26 mouse cellular contexts compared by ENCODE assay signal in the genomic region with DNA sequence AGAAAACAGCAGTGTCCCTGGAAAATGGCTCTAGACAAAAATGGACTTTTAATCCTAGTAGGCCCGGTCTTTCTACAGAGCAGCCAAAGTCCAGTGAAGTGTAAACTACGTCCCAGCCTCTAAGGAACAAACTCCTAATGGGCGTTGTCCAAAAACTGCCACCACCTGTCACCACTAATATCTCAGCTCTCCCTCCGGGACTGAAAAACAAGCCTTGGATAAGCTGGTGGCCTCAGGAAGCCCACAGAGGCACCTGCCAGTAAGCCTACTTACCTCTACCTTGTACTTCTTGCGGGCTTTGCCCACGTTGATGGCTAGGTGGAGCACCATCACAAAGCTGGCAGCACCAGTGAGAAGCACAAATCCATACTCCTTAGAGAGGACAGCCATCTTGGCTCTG. TPM values are rescaled to one million over a fixed set of nuclear protein-coding genes. Genes with fewer than 3 reads are reported as not detected.
DNase-seq lines count a peak whose midpoint lies in the region; ATAC-seq lines count a peak whose summit lies in the region.
"Had no signal": no experiment of that assay in that cellular context is flagged by ENCODE, and none has a peak within 500 bp of the region (broad histone marks: within the 10 kb centered on the region; RNA-seq: fewer than 3 reads in every experiment).

No protein-coding gene starts in this region.

- peak; percentile 12 for DNase-seq in embryonic facial prominence, embryonic 14.5 days (ENCODE audit: low spot score)
- no peak for DNase-seq in embryonic facial prominence, embryonic 10.5 days (ENCODE audit: low spot score)
- DNase-seq in kidney, postnatal 36 days: peak; percentile 50 to 64
- peak; percentile 72 for DNase-seq in yolk sac, embryonic 10.5 days (ENCODE audit: low spot score)
- no peak for DNase-seq in left cerebral cortex, adult 8-10 months (ENCODE audit: low spot score in 2 of 2)
- no peak for DNase-seq in embryo, embryonic 11 days
- DNase-seq: adrenal gland, postnatal 10 days; gastrocnemius, postnatal 10 days; heart, adult 18-20 months; heart, postnatal 14 days; lung, postnatal 36 days; midbrain, embryonic 14.5 days; right cerebral cortex, postnatal 14 days; thymus, adult 18-20 months; thymus, postnatal 36 days had no signal

- no peaks in the 10 kb centered on the region; the same call in 1 of the 2 replicates for H3K27me3 ChIP-seq in embryonic facial prominence, embryonic 14.5 days (replicated peaks; ENCODE audit: control insufficient read depth, insufficient read depth, low read length)
- peaks cover 63% of the 10 kb centered on the region for H3K27me3 ChIP-seq in embryonic facial prominence, embryonic 10.5 days (replicated peaks; ENCODE audit: low read depth, poor library complexity, severe bottlenecking)
- H3K27me3 ChIP-seq in kidney, embryonic 14.5 days (ENCODE audit: control insufficient read depth, insufficient read depth, low read length): no peaks in the 10 kb centered on the region
- no peaks in the 10 kb centered on the region for H3K27me3 ChIP-seq in liver, embryonic 16.5 days (ENCODE audit: control insufficient read depth, insufficient read depth, low read depth, low read length)
- H3K27me3 ChIP-seq: embryonic facial prominence, embryonic 15.5 days; heart, embryonic 13.5 days; lung, embryonic 15.5 days had no signal

- no peak overlapping the region for H3K9ac ChIP-seq in embryonic facial prominence, embryonic 14.5 days (ENCODE audit: low read depth, low read length)
- H3K9ac ChIP-seq in kidney, embryonic 14.5 days (ENCODE audit: low read depth, low read length): no peak overlapping the region
- H3K9ac ChIP-seq in liver, embryonic 16.5 days (ENCODE audit: low read depth, low read length): no peak overlapping the region
- H3K9ac ChIP-seq: embryonic facial prominence, embryonic 15.5 days; heart, embryonic 13.5 days; hindbrain, embryonic 13.5 days; limb, embryonic 13.5 days; lung, embryonic 15.5 days had no signal

- no peak overlapping the region for H3K4me3 ChIP-seq in embryonic facial prominence, embryonic 14.5 days (ENCODE audit: low read depth, low read length)
- no peak overlapping the region for H3K4me3 ChIP-seq in embryonic facial prominence, embryonic 10.5 days
- H3K4me3 ChIP-seq in kidney, embryonic 14.5 days (ENCODE audit: low read length): no peak overlapping the region
- H3K4me3 ChIP-seq in liver, embryonic 16.5 days (ENCODE audit: low read depth, low read length): no peak overlapping the region
- H3K4me3 ChIP-seq: embryonic facial prominence, embryonic 15.5 days; heart, embryonic 13.5 days; hindbrain, embryonic 13.5 days; layer of hippocampus, adult 2 months; limb, embryonic 13.5 days; lung, embryonic 15.5 days; megakaryocyte, embryonic 14.5 days had no signal

- peaks cover 8% of the 10 kb centered on the region; the same call in 1 of the 2 replicates for H3K36me3 ChIP-seq in embryonic facial prominence, embryonic 14.5 days (ENCODE audit: control insufficient read depth, insufficient read depth, low read length)
- H3K36me3 ChIP-seq in embryonic facial prominence, embryonic 10.5 days (replicated peaks): no peaks in the 10 kb centered on the region
- no peaks in the 10 kb centered on the region for H3K36me3 ChIP-seq in kidney, embryonic 14.5 days (ENCODE audit: control insufficient read depth, insufficient read depth, low read length)
- peaks cover 36% of the 10 kb centered on the region for H3K36me3 ChIP-seq in liver, embryonic 16.5 days (ENCODE audit: control insufficient read depth, insufficient read depth)
- H3K36me3 ChIP-seq: embryonic facial prominence, embryonic 15.5 days; lung, embryonic 15.5 days had no signal

- H3K9me3 ChIP-seq in embryonic facial prominence, embryonic 14.5 days (ENCODE audit: control insufficient read depth, low read length): no peaks in the 10 kb centered on the region
- H3K9me3 ChIP-seq in embryonic facial prominence, embryonic 10.5 days: no peaks in the 10 kb centered on the region
- H3K9me3 ChIP-seq in kidney, embryonic 14.5 days (ENCODE audit: control insufficient read depth, low read length): no peaks in the 10 kb centered on the region
- no peaks in the 10 kb centered on the region for H3K9me3 ChIP-seq in liver, embryonic 16.5 days (replicated peaks; ENCODE audit: control insufficient read depth, low read length)
- H3K9me3 ChIP-seq: embryonic facial prominence, embryonic 15.5 days; heart, embryonic 13.5 days; hindbrain, embryonic 13.5 days; limb, embryonic 13.5 days; lung, embryonic 15.5 days; megakaryocyte, embryonic 14.5 days had no signal

- ATAC-seq in embryonic facial prominence, embryonic 14.5 days (ENCODE audit: low read depth): no peak
- ATAC-seq in kidney, embryonic 14.5 days (ENCODE audit: low FRiP score, low TSS enrichment): no peak
- ATAC-seq in liver, embryonic 16.5 days (ENCODE audit: low read depth): peak; percentile 18; the same call in 1 of the 2 replicates
- ATAC-seq: forebrain, embryonic 14.5 days had no signal

- H3K27ac ChIP-seq in embryonic facial prominence, embryonic 14.5 days (replicated peaks; ENCODE audit: low read depth, low read length): no peak overlapping the region
- no peak overlapping the region for H3K27ac ChIP-seq in embryonic facial prominence, embryonic 10.5 days (replicated peaks)
- H3K27ac ChIP-seq in kidney, embryonic 14.5 days (ENCODE audit: low read depth, low read length): no peak overlapping the region
- peak overlapping the region; percentile 1; the same call in 1 of the 2 replicates for H3K27ac ChIP-seq in liver, embryonic 16.5 days (ENCODE audit: low read length)
- H3K27ac ChIP-seq: embryonic facial prominence, embryonic 15.5 days; heart, embryonic 13.5 days; hindbrain, embryonic 13.5 days; kidney, postnatal 0 days; layer of hippocampus, adult 2 months; limb, embryonic 13.5 days; lung, embryonic 15.5 days had no signal

- no peaks in the 10 kb centered on the region for H3K4me1 ChIP-seq in embryonic facial prominence, embryonic 14.5 days (ENCODE audit: control insufficient read depth, insufficient read depth, low read length)
- H3K4me1 ChIP-seq in embryonic facial prominence, embryonic 10.5 days: peaks cover 28% of the 10 kb centered on the region
- H3K4me1 ChIP-seq in kidney, embryonic 14.5 days (ENCODE audit: control insufficient read depth, insufficient read depth, low read length): no peaks in the 10 kb centered on the region
- peaks cover 70% of the 10 kb centered on the region for H3K4me1 ChIP-seq in liver, embryonic 16.5 days (ENCODE audit: control insufficient read depth, low read depth, low read length)
- H3K4me1 ChIP-seq: megakaryocyte, embryonic 14.5 days had no signal

- 63% methylated on average over 6 of the region's 6 CpGs for WGBS in embryonic facial prominence, embryonic 14.5 days
- 72% methylated on average over 6 of the region's 6 CpGs for WGBS in embryonic facial prominence, embryonic 10.5 days
- WGBS in kidney, embryonic 14.5 days: 72% methylated on average over 6 of the region's 6 CpGs
- WGBS in liver, embryonic 16.5 days (ENCODE audit: insufficient replicate concordance): 76% methylated on average over 6 of the region's 6 CpGs

- H3K4me2 ChIP-seq in embryonic facial prominence, embryonic 14.5 days (ENCODE audit: low read depth, low read length): no peak overlapping the region
- H3K4me2 ChIP-seq in kidney, embryonic 14.5 days (replicated peaks; ENCODE audit: low read depth, low read length): no peak overlapping the region
- no peak overlapping the region for H3K4me2 ChIP-seq in liver, embryonic 16.5 days (ENCODE audit: low read depth, low read length)
- H3K4me2 ChIP-seq: embryonic facial prominence, embryonic 15.5 days; heart, embryonic 13.5 days; hindbrain, embryonic 13.5 days; limb, embryonic 13.5 days; lung, embryonic 15.5 days had no signal

RNA-seq across cellular contexts. Expression of gene Mgst3, which starts 15.6 kb away (rescaled TPM):
- 74.7 and 86.9 TPM in 2 replicates for polyA plus RNA-seq in embryonic facial prominence, embryonic 14.5 days (2014; fragmentation: Nextera tagmentation; extraction: Ambion mirVana)
- polyA plus RNA-seq in embryonic facial prominence, embryonic 10.5 days (2016; fragmentation: Nextera tagmentation; extraction: Ambion mirVana): 52.1 and 53.1 TPM in 2 replicates
- polyA plus RNA-seq in kidney, embryonic 14.5 days (2014; fragmentation: Nextera tagmentation; extraction: Ambion mirVana): 41.6 and 46.7 TPM in 2 replicates
- 316 and 338 TPM in 2 replicates for polyA plus RNA-seq in liver, embryonic 16.5 days (2015; fragmentation: Nextera tagmentation; extraction: Ambion mirVana)
- 100 to 1,000 TPM in 1 of 4 experiments, 10 to 100 TPM in 3; 93.7 to 109 (median 95.2) TPM for total RNA-seq in left cerebral cortex, adult 8-10 months (2022)

RNA-seq across cellular contexts. Expression of gene Aldh9a1, which starts 28.2 kb away (rescaled TPM):
- 40.7 and 48.6 TPM in 2 replicates for polyA plus RNA-seq in embryonic facial prominence, embryonic 14.5 days (2014; fragmentation: Nextera tagmentation; extraction: Ambion mirVana)
- polyA plus RNA-seq in embryonic facial prominence, embryonic 10.5 days (2016; fragmentation: Nextera tagmentation; extraction: Ambion mirVana): 53.7 and 56.9 TPM in 2 replicates
- 27.8 and 46.6 TPM in 2 replicates for polyA plus RNA-seq in kidney, embryonic 14.5 days (2014; fragmentation: Nextera tagmentation; extraction: Ambion mirVana)
- 74.4 and 75.8 TPM in 2 replicates for polyA plus RNA-seq in liver, embryonic 16.5 days (2015; fragmentation: Nextera tagmentation; extraction: Ambion mirVana)
- 10 to 100 TPM; 21.9 to 26.4 (median 22.7) TPM for total RNA-seq in left cerebral cortex, adult 8-10 months (2022)

Comparison
In these comparisons a context has a peak if more than half of its experiments do, and no peak if none do; other contexts are left out.
1. DNase-seq: peak in embryonic facial prominence, embryonic 14.5 days (single experiment), kidney, postnatal 36 days (2 of 2) and yolk sac, embryonic 10.5 days (single experiment); none in embryonic facial prominence, embryonic 10.5 days (single experiment), left cerebral cortex, adult 8-10 months (0 of 2) and embryo, embryonic 11 days (single experiment).